Mouse (Mus musculus) heart, postnatal 4 days (tissue): ENCODE measurements around the gene Lhx5. TPM values are rescaled to one million over a fixed set of nuclear protein-coding genes. Genes with fewer than 3 reads are reported as not detected.
A peak's percentile ranks its signal among the peaks of the same experiment; 100 is the strongest.

ENCODE experiments used
- DNase-seq: peaks from one replicate; pipeline ENCODE4 v3.0.0; 2021
- total RNA-seq, 2 experiments: library from RNA; stranded (reverse); gene quantifications; 2 replicates each; pipeline ENCODE4 v1.2.3; 2021

The Lhx5 gene
- total RNA-seq: not detected

GRCm38 (mm10) chr5:120431649-120432485 is at the start of gene Lhx5:
Gene Lhx5, plus strand, starts transcription at chr5:120431699.
- no peak for DNase-seq

DNA sequence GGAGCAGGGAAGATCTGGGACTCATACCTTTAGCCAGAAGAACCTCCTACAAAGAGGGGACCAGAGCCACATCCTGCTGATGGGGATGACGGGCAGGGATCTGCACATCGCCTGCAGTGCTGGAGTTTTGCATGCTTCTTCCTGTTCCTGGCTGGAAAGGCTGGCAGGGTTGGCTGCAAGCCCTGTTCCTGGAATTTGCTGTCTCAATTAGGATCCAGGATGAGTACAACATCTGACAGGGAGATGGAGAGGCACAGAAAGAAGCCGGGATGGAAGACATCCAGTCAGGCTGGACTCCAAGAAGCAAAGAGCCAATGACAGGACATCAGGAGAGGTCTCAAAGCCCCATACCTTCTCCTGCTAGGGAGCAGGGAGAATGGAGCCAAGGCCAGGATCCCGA is 45.1 kb upstream of the Lhx5 start:
- no peak for DNase-seq

DNA sequence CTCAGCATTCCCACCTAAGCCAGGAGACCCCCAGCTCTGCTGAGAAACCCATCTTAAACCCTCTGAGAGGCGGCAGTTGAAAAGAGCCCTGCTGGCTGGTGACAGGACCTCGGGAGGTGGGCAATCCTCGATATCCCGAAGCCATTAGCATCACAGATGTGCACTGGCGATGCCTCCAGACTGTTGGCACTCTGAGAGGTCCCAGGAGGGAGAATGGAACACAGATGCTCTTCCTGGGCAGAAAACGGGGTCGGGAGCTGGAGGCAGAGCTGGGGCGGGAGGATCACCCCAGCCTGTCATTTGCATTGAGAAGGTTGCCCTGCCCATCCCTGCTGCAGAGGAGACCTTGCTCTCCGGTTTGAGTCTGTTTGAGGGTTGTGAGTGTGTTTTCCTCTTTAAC is 42.7 kb upstream of the Lhx5 start:
- DNase-seq: no peak

DNA sequence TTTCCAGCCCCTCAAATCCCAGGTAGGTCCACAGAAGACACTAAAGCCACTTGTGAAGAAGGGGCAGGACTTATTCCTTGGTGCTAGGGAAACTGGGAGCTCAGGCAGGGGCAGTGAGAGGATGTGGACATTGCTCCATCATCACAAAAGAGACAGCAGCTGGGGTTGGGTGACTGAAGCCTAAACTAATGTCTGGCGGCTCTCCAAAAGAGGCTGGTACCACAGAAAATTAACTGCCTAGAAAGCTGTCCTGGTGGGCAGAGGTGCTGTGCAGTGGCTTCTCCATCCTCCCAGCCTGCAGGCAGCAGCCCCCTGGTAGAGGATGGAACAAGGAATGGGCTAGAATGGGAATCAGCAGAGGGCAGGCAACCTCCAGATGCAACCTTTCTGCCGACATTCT is 41.5 kb upstream of the Lhx5 start:
- no peak for DNase-seq

- no peak for DNase-seq
Measured at GRCm38 (mm10) chr5:120393871-120394667, 37.4 kb upstream of the Lhx5 start.

- no peak for DNase-seq
Measured at GRCm38 (mm10) chr5:120397988-120398387, 33.5 kb upstream of the Lhx5 start.

DNA sequence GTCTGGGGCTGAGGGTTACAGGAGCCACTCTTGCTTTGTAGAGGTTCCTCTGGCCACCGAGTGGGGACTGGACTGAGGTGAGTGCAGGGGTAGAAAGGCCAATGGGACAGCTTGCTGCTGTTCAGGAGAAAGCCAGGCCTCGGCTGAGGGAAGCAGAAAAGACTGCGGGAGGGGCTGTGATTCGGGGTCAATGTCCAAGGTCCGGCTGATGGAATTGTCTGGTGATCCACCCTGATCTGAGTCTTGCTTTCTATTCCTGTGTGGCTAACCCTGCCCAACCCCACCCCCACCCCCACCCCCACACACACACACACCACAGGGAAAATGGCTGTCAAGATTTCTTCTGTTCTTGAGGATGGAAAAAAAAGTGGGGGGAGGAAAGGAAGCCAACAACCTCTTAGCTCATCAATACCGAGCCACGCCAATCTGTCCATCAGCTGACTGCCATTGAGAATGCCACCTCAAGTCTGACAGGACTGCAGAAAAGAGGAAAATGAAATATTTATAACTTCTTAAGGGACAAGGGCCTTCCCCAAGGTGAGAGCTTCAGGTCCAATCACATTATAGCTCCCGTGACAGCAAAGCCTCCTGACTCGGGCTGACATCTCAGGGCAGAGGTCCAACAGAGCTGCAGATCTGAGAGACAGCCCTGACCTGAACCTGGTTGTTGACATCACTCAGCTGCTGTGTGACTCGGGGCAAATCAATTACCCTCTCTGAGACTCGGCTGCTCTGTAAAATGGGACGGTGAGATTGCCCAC is 26.5 kb upstream of the Lhx5 start:
- no peak for DNase-seq

DNA sequence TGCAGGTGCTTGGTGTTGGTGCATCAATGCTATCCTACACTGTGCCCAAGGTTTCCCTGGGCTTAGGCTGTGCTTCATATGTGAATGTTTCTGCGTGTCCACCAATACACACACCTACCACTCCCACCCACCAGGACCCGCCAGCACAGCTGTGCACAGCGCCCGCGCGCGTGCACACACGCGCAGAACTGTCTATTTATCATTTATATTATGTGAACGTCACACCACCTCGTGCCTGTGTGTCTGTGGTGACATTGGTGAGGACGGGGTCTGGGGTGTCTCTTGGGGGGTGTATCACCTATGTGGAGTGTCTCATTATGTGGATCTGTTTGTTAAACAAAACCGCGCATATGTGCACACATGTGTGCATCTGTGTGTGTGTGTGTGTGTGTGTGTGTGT is 22.6 kb upstream of the Lhx5 start:
- no peak for DNase-seq

DNA sequence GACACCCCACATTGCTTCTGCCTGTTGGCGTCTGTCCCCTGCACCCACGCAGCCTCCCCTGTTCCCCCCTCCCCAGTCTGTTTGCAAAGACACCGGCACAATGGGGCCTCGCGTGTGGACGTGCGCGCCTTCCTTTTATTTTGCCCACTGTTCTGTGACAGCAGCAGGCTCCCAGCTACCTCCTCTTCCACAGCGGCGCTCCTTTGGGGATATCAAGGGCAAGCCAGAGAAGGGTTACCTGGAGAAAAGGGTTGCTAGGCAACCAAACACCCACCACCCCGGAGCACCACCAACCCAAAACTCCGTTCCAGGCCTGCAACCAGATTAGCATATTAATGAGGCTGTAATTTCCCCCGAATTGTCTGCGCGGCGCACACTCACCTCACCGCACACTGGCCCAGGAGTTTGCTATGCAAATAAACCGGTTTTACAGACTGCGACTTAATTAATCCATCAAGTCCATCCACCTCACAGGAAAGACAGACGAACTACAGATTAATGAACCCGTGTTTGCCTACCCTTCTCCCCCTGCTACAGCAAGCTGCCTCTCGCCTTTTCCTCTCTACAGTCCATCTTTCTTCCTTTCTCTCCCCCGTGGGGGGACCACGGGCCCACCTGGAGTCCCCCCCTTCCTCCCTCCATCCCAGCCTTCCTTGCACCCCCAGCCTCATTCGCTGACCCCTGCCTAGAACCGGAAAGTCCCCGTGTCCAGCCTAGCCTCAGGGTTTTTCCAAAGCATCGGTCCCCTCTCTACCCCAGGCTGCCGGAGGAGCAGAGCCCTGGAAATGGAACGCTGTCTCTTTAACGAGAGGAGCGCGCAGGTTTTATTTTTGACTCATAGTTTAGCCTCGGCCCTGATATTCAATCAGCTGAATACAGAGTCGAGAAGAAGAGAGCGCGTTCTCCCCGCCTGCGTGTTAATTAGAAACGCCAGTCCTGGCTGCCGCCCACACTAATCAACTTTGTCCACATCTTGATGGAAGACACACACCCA is 21.8 kb upstream of the Lhx5 start:
- no peak for DNase-seq

DNA sequence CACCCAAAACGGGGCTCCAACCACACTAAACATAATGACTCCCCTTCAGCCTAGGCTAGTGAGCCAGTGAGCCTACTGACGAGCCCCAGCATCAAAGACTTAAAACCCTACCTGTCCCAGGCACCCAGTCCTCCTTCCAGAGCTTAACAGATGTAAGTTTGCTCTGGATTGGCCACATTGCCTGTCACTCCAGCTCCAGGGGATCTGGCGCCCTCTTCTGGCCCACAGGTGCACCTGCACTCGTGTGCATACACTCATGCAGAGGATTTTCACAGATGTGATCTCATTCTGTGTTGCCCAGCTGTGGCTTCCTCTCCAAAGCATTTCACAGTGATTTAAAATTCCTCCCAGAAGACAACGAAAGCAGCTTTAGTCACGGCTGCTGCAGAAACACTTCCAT is 18.1 kb upstream of the Lhx5 start:
- DNase-seq: no peak

DNA sequence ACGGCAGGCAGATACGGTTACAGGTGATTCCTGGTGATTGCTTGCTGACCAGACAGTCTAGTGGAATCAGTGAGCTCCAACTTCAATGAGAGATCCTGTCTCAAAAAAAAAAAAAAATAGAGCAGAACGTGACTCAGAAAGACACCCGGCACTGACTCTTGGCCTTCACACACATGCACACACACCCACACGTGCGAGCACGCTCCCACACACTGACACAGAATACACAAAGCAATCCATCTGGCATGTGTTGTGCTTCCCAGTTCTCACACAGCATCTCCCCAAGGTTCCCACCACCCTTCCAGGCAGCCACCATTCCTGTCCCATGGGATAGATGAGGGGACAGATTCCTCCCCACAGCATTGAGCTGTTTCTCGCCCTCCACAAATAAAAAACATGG is 11.4 kb upstream of the Lhx5 start:
- no peak for DNase-seq

- peak; percentile 90 for DNase-seq
Measured at GRCm38 (mm10) chr5:120424039-120424438, 7.5 kb upstream of the Lhx5 start.

DNA sequence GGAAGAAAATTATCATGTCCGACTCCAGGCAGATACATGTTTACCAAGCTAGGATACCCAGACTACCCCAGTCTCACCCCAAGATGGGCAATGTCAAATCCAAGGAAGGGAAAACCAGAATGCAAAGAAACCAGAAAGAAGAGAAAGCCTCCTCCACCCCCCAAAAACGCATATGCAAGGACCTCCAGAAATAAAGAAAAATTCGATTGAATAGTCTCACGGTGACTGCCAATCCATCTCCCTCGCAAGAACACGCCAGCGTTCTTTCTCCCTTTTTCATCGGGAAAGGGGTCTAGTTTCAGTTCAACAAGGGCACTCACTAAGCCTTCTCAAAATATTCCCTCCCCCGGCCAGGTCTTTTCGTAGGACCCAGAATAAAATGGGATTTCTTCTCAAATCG is 6.8 kb upstream of the Lhx5 start:
- no peak for DNase-seq

DNA sequence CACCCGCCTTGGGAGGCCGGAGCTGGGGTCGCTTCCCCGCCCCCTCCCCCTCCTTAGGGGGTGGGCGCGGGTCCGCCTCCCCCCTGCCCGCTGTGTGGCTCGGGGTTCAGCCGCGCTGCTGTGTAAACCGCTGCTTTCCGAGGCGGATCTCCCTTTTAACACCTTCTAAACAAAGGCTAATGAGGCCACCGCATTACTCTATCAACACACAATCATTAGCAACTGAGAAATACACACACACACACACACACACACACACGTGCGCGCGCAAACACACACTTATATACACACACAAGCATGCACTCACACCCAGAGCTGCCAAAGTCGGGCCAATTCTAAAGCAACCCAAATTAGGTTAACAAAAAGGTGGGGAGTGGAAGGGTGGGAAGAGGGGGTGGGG is 5.8 kb upstream of the Lhx5 start:
- no peak for DNase-seq

DNA sequence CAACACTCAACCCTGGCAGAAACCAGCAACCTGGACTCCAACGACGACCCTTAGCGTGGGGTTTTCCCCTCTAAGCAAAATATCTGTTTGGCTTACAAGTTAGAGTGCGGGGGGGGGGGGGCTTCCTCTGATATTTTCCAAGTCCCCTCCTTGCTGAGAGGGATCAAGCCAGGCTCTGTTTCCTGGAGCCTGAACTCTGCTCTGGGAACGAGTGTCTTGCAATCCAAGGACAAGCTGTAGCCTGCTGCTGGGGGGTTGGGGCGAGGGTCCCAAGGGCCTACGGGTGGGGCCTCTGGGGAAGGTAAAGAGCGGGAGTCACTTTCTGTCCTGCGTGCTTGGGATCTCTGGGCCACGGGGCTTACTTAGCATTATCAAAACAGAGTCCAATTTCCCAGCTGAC is 4.9 kb upstream of the Lhx5 start:
- no peak for DNase-seq

DNA sequence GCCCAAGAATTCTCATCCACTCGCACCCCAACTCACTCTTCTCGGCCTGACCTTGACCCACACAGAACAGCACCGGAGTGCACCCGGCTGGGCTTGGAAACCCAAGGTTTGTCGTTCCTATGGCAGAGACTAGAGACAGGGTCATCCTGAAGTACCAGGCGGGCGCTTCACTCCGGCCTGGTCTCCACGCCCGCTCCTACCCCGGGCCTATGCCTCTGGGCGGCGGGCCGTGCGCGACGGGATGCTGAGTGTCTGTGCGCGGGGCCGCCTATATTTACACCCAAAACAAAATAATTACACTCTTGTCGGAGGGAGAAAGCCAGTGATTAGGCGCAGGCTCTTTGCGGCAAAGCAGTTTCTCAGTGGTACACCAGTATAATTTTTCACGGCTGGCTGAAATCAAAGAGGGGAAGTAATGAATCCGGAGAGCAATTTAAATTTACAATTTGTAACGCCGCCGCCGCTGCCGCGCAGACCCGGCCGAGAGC is 4.0 kb upstream of the Lhx5 start:
- no peak for DNase-seq

- no peak for DNase-seq
Measured at GRCm38 (mm10) chr5:120428189-120428838, 3.2 kb upstream of the Lhx5 start.

GRCm38 (mm10) chr5:120428990-120429389 is 2.5 kb upstream of the Lhx5 start:
- no peak for DNase-seq

DNA sequence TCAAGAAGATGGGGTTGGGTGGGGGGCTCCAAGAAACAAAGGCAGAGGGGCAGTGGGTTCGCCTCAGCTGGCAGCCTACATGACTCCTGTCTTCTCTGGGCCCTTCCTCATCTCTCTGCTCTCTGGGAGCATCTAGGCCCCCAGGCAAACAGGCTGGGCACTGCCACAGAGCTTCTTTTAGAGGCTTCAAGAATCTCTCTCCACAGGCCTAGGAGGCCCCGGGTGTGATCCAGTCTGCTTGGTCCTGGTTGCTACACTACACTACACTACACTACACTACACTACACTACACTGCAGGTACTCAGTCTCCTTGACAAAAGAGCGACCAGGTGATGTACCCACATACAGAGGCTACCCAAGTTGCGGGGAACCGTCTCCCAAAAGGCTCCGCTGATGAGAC is 1.8 kb upstream of the Lhx5 start:
- no peak for DNase-seq

DNA sequence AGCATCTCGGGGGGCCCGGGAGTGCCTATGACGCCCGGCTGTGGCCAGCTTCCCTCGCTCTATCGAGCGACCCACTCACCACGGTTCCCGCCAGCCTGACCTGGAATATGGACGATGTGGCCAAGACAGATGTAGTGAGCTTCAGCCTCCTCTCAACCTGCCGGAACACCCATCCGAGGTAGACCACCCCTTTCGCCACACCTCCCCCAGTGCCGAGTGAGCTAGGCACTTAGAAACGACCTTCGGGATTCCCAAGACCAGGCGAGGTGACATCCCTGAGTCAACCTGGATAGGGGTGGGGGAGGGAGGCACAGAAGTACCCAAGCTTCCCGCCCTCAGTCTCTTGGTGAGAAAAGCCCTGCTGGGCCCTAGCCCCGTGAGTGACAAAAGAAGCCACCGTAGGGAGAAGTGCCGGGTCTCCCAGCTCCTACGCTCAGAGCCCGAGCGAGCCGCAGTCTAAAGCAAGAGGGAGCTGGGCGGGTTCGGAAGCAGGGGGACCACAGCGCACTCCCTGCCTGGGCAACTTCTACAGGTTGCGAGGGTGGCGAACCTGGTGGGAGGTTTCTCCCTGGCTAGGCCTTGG is 407 bp upstream of the Lhx5 start:
- DNase-seq: no peak

DNA sequence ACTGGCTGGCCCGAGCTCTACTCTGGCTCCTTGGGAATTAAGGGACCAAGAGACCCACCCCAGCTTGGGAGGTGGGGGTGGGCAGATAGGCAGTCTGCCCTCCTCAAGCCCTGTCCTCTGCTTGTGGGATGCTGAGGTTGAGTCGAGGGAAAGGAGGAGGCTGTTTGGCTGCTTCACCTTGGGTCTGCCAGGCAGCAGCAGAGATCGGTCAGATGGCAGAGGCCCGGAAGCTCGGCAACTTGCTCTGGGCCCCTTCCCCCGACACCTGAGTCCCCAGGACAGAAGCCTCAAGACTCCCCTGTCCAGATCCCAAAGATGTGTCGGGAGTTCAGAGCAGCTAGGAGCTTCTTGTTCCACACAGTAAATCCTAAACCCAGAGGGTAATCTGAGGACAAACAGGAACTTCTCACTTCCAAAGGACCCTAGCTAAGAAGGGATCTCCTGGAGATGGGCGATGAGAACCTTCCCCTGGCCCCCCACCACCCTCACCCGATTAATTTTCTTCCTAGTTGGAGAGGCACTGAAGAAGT is 1.1 kb downstream of the Lhx5 start:
- no peak for DNase-seq
